In the genomic region with DNA sequence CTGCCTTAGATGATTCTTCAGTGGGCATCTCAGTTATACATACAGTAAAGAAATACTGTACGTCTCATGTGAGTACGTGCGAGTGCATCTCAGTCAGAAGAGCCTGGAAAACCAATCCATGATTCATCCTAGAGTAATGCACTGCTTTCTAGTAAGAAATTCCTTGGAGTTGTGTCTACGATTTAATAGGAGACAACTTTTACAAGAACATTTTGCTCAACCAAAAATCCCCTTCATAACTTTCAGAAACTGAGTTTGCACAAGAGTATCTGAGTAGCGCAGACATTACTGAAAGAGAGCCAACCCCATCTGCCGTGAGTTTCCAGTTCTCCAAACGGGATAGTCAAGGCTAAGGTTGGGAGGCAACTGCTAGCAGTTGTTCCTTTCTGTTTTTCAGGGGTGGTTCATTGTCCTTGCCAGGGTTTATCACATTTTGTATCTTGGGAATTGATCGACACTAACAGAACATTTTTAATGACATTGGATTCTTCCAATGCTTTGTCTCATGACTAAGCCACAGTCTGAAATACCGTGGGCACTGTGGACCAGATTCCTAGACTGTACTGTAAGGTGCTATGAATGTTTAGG, we compare ENCODE assay signal across 26 mouse cellular contexts.
DNase-seq lines count a peak whose midpoint lies in the region; TF ChIP-seq lines count a peak whose summit lies in the region.
"Had no signal": no experiment of that assay in that cellular context is flagged by ENCODE, and none has a peak within 500 bp of the region (broad histone marks: within the 10 kb centered on the region; RNA-seq: fewer than 3 reads in every experiment).

No protein-coding gene starts in this region.

- H3K36me3 ChIP-seq in C2C12 (ENCODE audit: control insufficient read depth, insufficient read depth) (no peaks in the 10 kb centered on the region), myocyte (ENCODE audit: control insufficient read depth, insufficient read depth) (no peaks in the 10 kb centered on the region)
- H3K36me3 ChIP-seq: embryonic facial prominence, embryonic 10.5 days; embryonic facial prominence, embryonic 13.5 days; forebrain, embryonic 12.5 days; forebrain, embryonic 15.5 days; G1E; heart, embryonic 10.5 days; heart, embryonic 13.5 days had no signal

- H3K79me2 ChIP-seq in C2C12 (ENCODE audit: control insufficient read depth, insufficient read depth) (no peaks in the 10 kb centered on the region), myocyte (ENCODE audit: control insufficient read depth, insufficient read depth) (no peaks in the 10 kb centered on the region)

- no peak for TF ChIP-seq POLR2A in myocyte (IDR thresholded peaks at IDR 0.05; ENCODE audit: insufficient read length, low read depth)

- no peaks in the 10 kb centered on the region for H3K79me3 ChIP-seq in C2C12 (ENCODE audit: low read depth)

- no peak overlapping the region for H3K4me3 ChIP-seq in C2C12 (ENCODE audit: insufficient read depth, poor library complexity, severe bottlenecking)
- no peak overlapping the region for H3K4me3 ChIP-seq in myocyte
- H3K4me3 ChIP-seq: embryonic facial prominence, embryonic 10.5 days; embryonic facial prominence, embryonic 13.5 days; forebrain, embryonic 12.5 days; forebrain, embryonic 15.5 days; heart, adult 2 months; heart, embryonic 10.5 days; heart, embryonic 13.5 days had no signal

- H3ac ChIP-seq in C2C12 (ENCODE audit: control insufficient read depth, insufficient read length, low read depth) (no peak overlapping the region), myocyte (ENCODE audit: control insufficient read depth, insufficient read length) (no peak overlapping the region)

- TF ChIP-seq CTCF in C2C12 (IDR thresholded peaks at IDR 0.05; ENCODE audit: control insufficient read depth, insufficient read depth, insufficient read length), result no peak

- no peaks in the 10 kb centered on the region for H3K27me3 ChIP-seq in C2C12 (ENCODE audit: control insufficient read depth, insufficient read depth, insufficient read length)
- no peaks in the 10 kb centered on the region for H3K27me3 ChIP-seq in myocyte (ENCODE audit: control insufficient read depth, insufficient read depth, insufficient read length)
- H3K27me3 ChIP-seq: CH12.LX; embryonic facial prominence, embryonic 13.5 days; forebrain, embryonic 12.5 days; forebrain, embryonic 15.5 days; heart, embryonic 13.5 days had no signal

- DNase-seq in NIH3T3 (ENCODE audit: low read depth), result peak; percentile 31
- peak; percentile 56 for DNase-seq in fat pad, adult 2 months (ENCODE audit: extremely low read depth, low read depth, low spot score)
- DNase-seq in lung, adult 18-20 months, result no peak
- DNase-seq in c-Kit-positive CD71-positive TER-119-positive erythroid progenitor cells, embryonic 14.5 days (ENCODE audit: low spot score), result no peak
- no peak for DNase-seq in layer of hippocampus, adult 8-10 months (ENCODE audit: low spot score in 2 of 2)
- DNase-seq: adrenal gland, postnatal 10 days; cerebellum, adult 11-12 months; cerebellum, adult 8-10 months; cerebellum, postnatal 10 days; cerebellum, postnatal 36 days; embryo, embryonic 11 days; gastrocnemius, postnatal 25 days; heart, adult 2 months; heart, postnatal 14 days; heart, postnatal 4 days had no signal

- peak overlapping the region; percentile 78 for H3K4me2 ChIP-seq in myocyte (ENCODE audit: low read depth)
- H3K4me2 ChIP-seq: embryonic facial prominence, embryonic 13.5 days; forebrain, embryonic 12.5 days; forebrain, embryonic 15.5 days; heart, embryonic 13.5 days; hindbrain, embryonic 14.5 days had no signal

TF ChIP-seq in C2C12, 6 proteins besides CTCF, POLR2A, EP300 and RAD21:
- TF ChIP-seq USF1 (IDR thresholded peaks at IDR 0.05; ENCODE audit: low read depth), result no peak
- no peak for TF ChIP-seq MYOG (IDR thresholded peaks at IDR 0.05; ENCODE audit: control insufficient read depth, extremely low read depth, insufficient read length)
- no peak for TF ChIP-seq MAX (IDR thresholded peaks at IDR 0.05)
- TF ChIP-seq CEBPB (IDR thresholded peaks at IDR 0.05; ENCODE audit: low read depth), result peak; percentile 6
- TF ChIP-seq FOSL1 (IDR thresholded peaks at IDR 0.05; ENCODE audit: insufficient read depth, low read length, poor library complexity, severe bottlenecking), result peak; percentile 6
- TF ChIP-seq MYOD1 (IDR thresholded peaks at IDR 0.05; ENCODE audit: control insufficient read depth, insufficient read length, low read depth), result peak; percentile 57

TF ChIP-seq in myocyte, 11 proteins besides CTCF, POLR2A, EP300 and RAD21:
- no peak for TF ChIP-seq REST (IDR thresholded peaks at IDR 0.05; ENCODE audit: insufficient read depth, insufficient read length)
- no peak for TF ChIP-seq POLR2AphosphoS2 (IDR thresholded peaks at IDR 0.05; ENCODE audit: insufficient read length, low read depth)
- TF ChIP-seq MYOD1 (IDR thresholded peaks at IDR 0.05; ENCODE audit: control insufficient read depth in 1 of 3, insufficient read length in 2 of 3, low read depth in 2 of 3), result peak in 2 of 3 experiments; percentile 33 to 47
- no peak for TF ChIP-seq MAX (IDR thresholded peaks at IDR 0.05; ENCODE audit: low read depth)
- no peak for TF ChIP-seq TCF12 (IDR thresholded peaks at IDR 0.05; ENCODE audit: insufficient read depth, poor library complexity, severe bottlenecking)
- peak in 1 of 3 experiments; percentile 15 for TF ChIP-seq MYOG (IDR thresholded peaks at IDR 0.05; ENCODE audit: control insufficient read depth in 1 of 3, insufficient read depth in 1 of 3, insufficient read length in 2 of 3, low read depth in 2 of 3)
- TF ChIP-seq E2F4 (IDR thresholded peaks at IDR 0.05; ENCODE audit: insufficient read depth), result no peak

Comparison
In these comparisons a context has a peak if more than half of its experiments do, and no peak if none do; other contexts are left out.
1. DNase-seq: peak in NIH3T3 (single experiment) and fat pad, adult 2 months (single experiment); none in lung, adult 18-20 months (0 of 2), c-Kit-positive CD71-positive TER-119-positive erythroid progenitor cells, embryonic 14.5 days (single experiment) and layer of hippocampus, adult 8-10 months (0 of 2).